Mouse (Mus musculus) T-helper 17 cell (primary cell): ENCODE data around the gene Dab2ip.

Experiments
- in situ Hi-C, 2 experiments: fragments of 300-600 bp; cut with MboI, MseI; formaldehyde crosslinking; loops; 1 replicate in 1 of 2; 2 replicates in 1 of 2; pipeline ENCODE4 v1.15.1; 2025; ENCODE audit warnings: high pct_unique_total_duplicates in 2 of 2

The Dab2ip gene

GRCm38 (mm10) chr2:35679812-35680672 lies 122.0 kb downstream of the Dab2ip start:
- in situ Hi-C loops = no loop called here

- in situ Hi-C loops = no loop called here
Measured at GRCm38 (mm10) chr2:35680833-35681232, 122.8 kb downstream of the Dab2ip start.

GRCm38 (mm10) chr2:35684005-35684404 lies 125.9 kb downstream of the Dab2ip start:
- in situ Hi-C loops = no loop called here

GRCm38 (mm10) chr2:35684735-35685312 lies 126.8 kb downstream of the Dab2ip start:
- in situ Hi-C loops = no loop called here

- in situ Hi-C loops = no loop called here
Measured at GRCm38 (mm10) chr2:35686104-35686503, 128.0 kb downstream of the Dab2ip start.

- in situ Hi-C loops = no loop called here
Measured at GRCm38 (mm10) chr2:35687557-35688070, 129.5 kb downstream of the Dab2ip start.

- in situ Hi-C loops = no loop called here
Measured at GRCm38 (mm10) chr2:35688121-35688520, 130.1 kb downstream of the Dab2ip start.

GRCm38 (mm10) chr2:35688581-35688980 lies 130.5 kb downstream of the Dab2ip start:
- in situ Hi-C loops = no loop called here

- in situ Hi-C loops = no loop called here
Measured at GRCm38 (mm10) chr2:35689881-35690280, 131.8 kb downstream of the Dab2ip start.

GRCm38 (mm10) chr2:35691257-35692049 lies 133.4 kb downstream of the Dab2ip start:
- in situ Hi-C loops = no loop called here

- in situ Hi-C loops = no loop called here
Measured at GRCm38 (mm10) chr2:35692272-35692900, 134.3 kb downstream of the Dab2ip start.

GRCm38 (mm10) chr2:35693037-35693436 lies 135.0 kb downstream of the Dab2ip start:
- in situ Hi-C loops = no loop called here

GRCm38 (mm10) chr2:35694111-35694510 lies 136.0 kb downstream of the Dab2ip start:
- in situ Hi-C loops = no loop called here

GRCm38 (mm10) chr2:35696193-35696541 lies 138.1 kb downstream of the Dab2ip start:
- in situ Hi-C loops = no loop called here

GRCm38 (mm10) chr2:35696542-35697391 lies 138.7 kb downstream of the Dab2ip start:
- in situ Hi-C loops = no loop called here

GRCm38 (mm10) chr2:35697768-35698167 lies 139.7 kb downstream of the Dab2ip start:
- in situ Hi-C loops = no loop called here

GRCm38 (mm10) chr2:35700966-35701365 lies 142.9 kb downstream of the Dab2ip start:
- in situ Hi-C loops = no loop called here

- in situ Hi-C loops = no loop called here
Measured at GRCm38 (mm10) chr2:35702001-35702400, 143.9 kb downstream of the Dab2ip start.

- in situ Hi-C loops = no loop called here
Measured at GRCm38 (mm10) chr2:35702608-35703007, 144.5 kb downstream of the Dab2ip start.

- in situ Hi-C loops = no loop called here
Measured at GRCm38 (mm10) chr2:35703241-35703640, 145.2 kb downstream of the Dab2ip start.

- in situ Hi-C loops = no loop called here
Measured at GRCm38 (mm10) chr2:35712611-35713010, 154.5 kb downstream of the Dab2ip start.
